Mouse (Mus musculus) ovary, postnatal 36 days (tissue): ENCODE measurements around the gene Zfp36l1.

ENCODE experiments used
- DNase-seq: peaks from one replicate; pipeline ENCODE4 v3.0.0; 2022; ENCODE audit warnings: low spot score, mixed read lengths

Gene Zfp36l1

DNA sequence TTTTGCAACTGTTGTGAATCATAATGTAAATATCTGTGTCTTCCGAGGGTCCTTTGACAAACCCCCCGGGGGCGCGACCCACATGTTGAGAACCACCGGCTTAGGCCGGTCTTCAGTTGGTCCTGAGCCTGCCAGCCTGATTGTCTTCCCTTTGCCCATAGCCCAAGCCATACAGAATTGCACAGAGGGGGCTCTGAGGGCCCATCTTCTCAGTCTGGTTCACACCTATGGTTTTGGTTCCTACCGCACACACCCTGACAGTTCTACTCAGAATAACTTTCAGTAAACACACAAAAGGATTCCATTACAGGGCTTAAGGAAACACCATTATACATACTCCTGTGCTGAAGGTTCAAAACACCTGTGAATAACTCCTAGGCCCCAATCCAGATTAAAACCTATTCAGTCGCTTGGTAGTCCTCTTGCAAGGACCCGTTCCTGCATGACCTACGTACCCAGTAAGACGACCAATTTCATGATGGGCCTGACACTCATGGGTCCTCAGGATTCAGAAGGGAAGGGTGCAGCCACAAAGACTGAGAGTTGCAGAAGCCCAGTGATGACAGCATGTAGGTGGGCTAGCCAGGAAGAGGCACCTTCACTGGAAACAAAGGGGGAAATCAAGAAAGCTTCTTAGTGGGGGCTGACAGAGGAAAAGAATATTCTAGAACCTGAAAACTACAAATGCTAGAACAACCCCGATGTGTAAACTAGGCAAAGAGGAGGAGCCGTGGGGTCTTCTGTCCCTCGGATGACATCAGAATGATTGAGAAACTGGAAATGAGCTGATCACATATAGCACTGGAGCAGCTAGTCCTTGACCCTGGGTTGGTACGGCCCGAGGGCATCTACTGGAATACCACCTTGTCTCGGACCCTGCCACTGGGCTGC is 18.8 kb upstream of the Zfp36l1 start:
- DNase-seq: no peak

DNA sequence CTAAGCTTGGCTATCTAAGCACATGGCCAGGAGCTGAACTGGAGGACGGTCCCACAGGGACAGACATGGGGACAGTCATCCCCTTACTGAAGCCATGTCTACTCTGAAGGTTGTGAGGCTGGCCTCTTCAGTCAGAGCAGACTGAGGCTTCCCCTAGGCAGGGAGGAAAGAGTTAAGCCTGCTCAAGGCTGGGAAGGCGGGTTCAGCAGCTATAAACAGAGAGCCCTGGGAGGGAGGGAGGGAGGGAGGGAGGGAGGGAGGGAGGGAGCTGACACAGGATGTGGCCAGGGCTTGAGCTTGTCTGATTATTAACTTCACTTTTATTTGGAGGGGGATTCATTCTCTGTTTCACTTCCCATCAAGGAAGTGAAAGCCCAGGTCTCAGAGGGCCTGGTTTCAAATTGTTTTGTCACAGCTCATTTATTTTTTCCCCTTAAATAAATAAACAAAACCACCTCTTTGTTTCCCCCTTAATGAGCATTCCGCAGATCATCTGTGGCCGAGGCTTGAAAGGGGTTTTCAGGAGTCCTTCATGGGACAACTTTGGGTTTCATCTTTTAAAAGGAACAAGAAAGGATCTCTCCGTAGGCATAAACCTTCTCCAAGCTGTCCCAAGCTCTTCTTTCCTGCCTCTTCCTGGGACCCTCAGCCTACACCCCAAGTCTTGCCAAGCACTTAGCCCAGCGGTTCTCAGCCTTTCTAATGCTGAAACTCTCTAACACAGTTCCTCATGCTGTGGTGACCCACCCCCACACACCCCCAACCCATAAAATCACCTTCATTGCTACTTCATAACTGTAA is 17.9 kb upstream of the Zfp36l1 start:
- peak; percentile 43 for DNase-seq

DNA sequence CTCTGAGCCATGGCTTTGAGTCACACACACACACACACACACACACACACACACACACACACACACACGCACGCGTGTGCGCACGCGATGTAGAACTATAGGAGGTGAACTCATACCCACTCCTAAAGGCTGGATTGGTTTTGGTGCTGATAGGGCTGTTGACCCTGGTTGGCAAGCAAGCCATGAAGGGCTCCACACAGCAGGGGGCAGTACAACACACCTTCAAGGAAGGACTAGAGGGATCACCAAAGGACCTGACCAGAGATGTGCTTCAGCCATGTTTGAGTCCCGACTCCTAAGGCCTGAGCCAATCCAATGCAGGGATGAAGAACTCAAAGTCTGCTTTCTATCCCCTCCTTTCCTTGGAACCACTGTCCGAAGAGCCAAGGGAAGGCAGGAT is 16.7 kb upstream of the Zfp36l1 start:
- peak; percentile 44 for DNase-seq

DNA sequence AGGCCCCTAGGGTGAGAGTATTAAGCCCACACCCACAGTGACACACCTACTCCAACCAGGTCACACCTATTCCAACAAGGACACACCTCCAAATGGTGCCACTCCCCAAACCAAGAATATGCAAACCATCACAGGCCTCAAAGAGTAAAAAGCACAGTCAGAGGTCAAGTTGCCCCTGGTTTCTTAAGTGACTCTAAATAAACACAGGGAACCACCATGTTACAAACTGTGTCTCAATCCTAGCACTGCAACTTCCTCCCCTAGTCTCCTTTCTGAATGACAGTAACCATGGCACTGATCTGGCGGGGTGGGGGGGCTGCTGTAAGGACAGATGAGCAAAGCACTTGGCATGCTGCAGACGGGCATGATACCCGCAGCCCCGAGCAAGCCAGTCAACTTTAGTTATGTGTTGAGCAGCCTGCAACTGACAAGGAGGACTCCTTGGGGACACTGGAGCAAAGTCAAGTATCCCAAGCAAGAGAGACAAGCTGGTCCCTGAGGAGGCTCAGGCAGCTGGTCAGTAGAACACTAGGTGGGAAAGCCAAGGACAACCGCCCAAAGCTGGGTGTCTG is 14.5 kb upstream of the Zfp36l1 start:
- DNase-seq: no peak

DNA sequence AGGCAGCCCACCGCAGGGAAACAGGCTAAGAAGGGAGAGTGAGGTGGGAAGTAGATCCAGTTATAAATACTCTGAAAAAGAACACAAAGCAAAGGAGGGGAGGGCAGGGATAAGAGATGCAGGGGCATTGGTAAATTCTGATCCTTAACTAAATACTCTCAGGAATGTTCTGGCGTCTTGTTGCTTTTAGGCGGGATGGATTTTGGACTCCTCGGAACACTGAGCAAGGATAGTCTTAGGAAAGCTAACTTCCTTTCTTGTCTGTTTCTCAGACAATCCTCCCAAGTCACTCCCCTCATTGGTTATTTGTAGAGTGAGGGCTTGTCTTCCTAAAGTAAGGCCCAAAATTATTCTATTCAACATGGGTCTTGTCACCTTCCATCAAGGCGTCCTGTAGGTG is 12.5 kb upstream of the Zfp36l1 start:
- no peak for DNase-seq

DNA sequence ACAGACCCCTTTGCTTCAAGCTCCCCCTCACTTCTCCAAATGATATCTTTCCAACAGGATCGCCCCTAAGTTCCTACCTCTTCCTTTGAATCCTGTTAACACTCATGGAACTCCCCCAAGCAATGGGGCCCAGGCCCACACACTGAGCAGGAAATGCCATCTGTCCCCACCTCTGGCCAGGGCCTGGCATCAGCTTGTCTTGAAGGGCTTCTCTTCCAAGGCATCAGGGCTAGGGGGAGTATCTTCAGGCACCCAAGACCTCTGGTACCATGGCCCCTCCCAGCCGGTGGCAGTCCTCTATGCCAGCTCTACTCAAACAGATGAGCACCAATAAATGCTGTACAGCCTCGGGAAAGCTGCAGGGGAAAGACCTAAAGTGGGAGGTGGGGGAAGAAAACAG is 11.9 kb upstream of the Zfp36l1 start:
- no peak for DNase-seq

DNA sequence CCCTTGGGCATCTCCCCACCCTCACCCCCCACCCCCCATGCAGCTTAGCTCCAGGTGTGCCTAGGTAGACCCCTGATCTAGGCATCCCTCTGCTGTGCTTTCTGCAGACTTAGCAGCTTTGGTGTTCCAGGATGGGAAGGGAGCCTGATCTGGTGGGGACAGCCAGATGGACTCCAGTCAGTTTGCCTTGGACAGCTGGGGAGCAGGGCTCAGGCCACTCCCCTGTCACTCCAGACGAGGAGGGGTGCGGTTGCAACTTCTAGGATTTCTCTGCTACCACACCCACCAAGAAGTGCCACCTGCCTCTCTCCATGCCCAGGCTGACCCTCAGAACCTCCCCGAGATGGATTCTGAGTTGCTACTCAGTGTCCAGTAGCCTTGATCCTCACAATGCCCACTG is 11.4 kb upstream of the Zfp36l1 start:
- DNase-seq: no peak

DNA sequence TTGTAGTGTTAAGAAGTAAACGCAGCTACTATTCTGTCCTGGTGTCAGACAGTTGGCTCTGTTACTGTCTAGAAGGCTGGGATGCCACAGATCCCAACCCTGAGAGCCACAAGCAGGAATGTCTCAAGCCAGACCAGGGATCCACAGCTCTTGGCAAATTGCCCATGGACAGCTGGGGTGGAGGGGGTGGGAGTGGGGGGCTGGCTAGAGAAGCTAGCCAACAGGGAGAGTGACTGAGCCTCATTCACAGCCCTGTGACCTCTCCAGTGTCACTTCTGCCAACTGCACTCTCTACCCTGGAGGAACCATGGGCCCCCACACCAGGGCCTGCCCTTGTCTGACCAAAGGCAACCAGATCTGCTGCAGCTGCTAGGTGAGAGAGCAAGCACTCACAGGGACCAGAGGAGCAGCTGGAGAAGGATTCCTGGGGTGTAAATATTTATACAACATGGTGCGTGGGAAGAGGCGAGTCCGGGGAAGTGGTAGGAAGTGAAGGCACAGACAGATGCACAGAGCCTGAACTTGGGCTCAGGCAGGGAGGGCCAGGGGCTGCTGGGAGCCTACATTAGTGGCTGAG is 10.5 kb upstream of the Zfp36l1 start:
- no peak for DNase-seq

DNA sequence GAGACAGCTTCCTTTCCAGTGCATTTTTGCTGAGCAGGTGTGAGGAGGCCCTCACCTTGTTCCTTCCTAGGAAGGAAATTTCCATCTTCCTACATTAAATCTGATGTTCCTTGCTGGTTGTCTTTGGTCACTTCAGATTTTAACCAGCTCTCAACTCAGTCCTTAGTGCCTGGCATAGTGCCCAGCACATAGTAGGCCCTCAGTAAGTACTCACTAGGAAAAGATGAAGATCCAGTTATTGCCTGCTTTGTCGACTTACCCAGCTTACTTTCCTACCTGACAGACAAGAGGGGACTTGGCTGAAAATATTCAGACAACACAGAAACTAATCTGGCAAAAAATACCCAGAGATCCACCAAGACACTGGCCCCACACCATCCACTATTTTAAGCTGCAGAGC is 8.6 kb upstream of the Zfp36l1 start:
- DNase-seq: no peak

DNA sequence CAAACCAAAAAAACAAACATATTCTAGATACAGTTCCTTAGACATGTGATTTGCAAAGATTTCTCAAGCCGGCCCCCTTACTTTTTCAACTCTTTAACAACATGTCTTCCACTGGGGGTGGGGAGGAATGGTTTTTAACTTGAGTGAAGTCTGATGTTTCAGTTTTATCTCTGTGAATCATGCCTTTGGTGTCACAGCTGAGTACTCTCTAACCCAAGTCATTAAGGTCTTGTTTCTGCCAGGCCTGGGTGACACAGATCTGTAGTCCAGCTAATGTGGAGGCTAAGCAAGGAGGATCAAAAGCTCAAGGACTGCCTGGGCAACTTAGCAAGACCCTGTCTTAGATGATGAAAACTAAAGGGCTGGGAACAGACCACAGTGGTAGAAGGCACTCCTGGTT is 5.8 kb upstream of the Zfp36l1 start:
- DNase-seq: no peak

DNA sequence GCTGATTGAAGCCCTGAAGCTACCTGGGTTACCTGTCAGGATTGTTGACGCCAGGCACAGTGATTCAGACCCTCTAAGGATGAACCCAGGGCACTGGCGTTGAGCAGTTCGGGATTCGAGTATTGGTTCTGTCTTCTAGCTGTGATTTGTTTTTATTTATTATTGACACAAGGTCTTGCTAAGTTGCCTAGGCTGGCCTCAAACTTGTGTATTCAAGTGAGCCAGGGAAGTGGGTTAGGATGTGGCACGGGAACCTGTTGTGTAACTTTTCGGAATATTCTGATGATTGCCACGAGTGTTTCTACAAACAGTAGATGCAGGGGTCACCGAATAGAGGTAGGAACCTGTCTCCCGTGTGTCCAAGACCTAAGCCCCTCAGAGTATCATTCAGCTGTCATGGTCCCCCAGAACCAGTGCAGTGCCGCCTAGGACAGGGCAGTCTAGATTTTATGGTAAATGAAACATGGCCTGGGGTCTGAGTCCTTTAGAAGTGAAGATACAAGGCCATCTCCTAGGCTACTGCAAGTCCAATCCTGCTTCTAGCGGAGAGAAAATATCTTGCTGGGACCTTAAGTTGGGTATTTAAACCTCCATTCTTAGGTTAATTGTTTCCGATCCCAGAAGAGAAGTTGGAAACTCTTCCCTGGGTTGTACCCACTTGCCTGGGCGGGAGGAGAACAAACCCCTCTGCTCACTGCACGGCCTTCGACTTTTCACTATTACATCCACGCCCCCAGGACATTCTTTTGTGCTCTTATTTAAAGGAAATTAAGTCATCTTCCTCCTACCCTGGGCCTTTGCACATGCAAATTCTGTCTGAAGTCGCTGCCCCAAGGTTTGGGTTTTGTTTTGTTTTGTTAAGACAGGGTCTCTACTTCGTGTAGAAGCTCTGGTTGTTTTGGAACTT is 3.6 kb upstream of the Zfp36l1 start:
- no peak for DNase-seq

DNA sequence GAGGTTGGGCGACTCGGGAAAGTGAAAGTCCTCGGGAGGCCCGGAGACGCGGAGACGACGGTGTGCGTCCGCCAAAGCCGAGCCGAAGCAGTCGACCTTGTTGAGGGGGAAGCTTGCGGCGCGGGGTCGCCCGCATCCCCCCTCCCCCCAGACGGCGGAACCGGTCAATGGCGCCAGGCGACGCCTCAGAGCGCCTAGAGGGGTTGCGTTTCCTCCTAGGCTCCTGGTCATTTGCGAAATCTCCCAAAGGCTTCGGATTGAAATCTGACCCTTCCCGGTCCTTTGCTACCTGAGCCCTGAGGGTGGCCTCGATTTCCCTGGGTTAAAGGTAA is 3.0 kb upstream of the Zfp36l1 start:
- no peak for DNase-seq

DNA sequence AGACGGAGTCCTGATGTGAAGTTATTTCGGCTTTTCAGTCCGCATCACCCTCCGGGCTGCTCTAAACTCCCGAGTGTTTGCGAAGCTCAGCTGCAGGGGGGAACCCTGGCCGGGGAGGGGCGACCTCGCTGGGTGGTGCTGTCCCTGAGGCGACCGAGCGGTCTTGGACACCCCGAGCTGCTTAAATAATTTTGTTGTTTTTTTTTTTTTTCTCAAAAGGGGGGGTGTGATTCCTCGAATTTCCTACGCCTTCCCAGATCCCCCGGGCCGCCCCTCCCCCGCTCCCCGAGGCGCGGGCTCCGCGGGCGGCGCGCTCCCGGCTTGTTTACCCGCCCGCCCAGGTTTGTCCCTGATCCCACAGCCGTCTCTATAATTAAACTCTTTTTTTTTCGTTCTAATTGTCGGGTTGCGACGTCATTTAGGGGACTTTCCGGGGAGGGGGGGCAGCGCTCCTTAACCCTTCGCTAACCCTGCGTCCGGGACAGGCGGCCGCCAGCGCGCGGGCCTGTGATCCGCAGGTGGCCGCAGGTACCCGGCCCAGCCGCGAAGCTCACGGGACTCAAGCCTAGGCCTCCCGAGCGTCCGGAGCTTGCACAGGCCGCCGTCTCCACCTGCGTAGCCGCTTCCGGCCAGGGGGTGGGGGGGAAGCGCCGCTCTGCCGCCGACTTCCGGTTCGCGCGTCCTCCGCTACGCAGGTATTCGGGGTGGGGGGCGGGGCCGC is 2.5 kb upstream of the Zfp36l1 start:
- DNase-seq: peak; percentile 85

DNA sequence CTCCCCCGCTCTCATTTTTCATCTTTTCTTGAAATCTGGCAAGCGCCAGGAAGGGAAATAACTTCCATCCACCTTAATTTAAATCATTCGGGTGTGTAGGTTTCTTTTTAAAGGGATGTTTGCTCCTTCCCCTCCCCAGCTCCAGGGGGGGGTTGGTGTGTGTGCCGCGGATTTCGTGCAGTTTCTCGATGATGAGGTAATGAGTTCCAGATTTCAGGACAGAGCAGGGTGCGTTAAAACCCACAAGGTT is 2.0 kb upstream of the Zfp36l1 start:
- no peak for DNase-seq

DNA sequence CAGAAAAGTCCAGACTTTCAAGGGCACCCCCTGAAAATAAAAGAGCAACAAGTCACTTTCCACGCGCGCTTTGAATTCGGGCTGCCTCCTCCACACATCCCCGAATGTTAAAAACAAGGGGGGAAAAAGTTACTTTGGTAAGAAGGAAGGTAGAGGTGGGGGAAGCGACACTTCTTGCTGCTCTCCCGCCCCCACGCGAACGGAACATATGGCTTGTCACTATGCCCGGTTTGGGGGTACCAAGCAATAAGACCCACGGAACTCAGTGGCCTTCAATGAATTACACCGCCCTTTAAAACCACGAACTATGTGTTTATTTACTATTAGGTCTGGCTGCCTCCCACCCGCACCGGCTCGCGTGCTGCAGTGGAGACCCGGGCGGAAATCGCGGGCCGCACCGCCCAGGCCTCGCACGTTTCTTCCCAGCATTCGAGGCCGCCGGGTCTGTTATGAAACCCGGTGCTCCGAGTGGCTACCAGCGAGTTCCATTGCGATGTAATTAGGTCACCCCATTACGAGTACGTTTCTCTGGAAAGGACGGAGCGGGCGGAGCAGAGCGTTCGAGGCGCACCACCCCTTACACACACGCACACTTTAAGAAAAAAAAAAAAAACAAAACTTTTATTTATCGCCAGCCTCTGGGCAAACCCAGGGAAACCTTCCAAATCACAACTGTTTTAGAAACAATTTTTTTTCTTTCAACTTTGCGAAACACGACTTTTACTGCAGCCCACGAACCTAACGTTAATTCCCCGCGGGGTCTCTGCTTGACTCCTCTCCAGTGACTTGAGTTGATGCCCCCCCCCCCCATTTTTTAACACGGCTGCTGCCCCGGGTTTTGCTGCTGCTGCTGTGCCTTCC is 1.4 kb upstream of the Zfp36l1 start:
- DNase-seq: peak; percentile 77

DNA sequence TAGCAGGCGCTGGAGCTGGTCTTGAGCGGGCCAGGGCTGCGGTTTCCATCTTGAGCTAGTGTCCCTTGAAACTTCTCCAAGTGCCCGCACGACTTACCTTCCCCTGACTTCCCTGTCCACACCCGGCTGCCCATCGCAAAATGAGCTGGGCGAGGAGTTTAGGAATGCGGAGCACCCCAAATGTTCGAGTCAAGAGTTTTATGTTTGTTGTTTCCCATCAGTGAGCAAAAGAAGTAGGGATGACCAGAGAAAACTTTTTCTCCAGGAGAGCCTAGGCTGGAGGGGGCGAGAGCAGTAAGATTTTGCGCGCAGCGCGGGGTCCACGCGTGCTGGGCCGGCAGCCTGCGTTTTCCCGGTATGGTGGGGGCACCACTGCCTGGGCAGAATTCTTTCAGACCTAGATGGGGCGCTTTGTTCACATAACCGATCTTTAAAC is 791 bp upstream of the Zfp36l1 start:
- peak; percentile 65 for DNase-seq

DNA sequence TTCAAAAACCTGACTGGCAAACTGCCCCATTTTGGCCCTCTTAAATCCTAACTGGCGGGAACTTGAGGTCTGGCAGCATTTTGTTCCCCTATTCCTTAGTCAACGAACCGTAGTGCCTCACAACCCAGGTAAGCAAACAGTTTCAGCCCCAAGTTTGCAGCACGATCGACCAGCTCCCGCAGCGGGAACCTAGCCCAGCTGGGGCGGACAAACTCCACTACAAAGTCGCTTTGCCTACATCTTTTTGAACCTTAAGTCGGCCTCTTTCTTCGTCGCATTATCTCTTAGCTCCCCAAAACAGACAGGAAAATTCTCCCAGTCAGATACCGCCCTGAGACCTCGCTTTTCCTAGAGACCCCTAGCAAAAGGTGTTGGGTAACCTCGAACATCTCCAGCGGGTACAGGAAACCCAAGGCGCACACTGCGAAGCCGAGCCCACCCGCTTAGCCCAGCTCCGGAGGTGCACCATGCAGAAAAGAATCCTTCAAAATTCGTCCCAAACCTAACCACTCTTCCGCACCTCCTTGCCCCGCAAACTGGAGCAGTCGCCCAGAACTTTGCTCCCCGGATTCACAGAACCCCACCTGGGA is 647 bp downstream of the Zfp36l1 start:
- peak; percentile 31 for DNase-seq

DNA sequence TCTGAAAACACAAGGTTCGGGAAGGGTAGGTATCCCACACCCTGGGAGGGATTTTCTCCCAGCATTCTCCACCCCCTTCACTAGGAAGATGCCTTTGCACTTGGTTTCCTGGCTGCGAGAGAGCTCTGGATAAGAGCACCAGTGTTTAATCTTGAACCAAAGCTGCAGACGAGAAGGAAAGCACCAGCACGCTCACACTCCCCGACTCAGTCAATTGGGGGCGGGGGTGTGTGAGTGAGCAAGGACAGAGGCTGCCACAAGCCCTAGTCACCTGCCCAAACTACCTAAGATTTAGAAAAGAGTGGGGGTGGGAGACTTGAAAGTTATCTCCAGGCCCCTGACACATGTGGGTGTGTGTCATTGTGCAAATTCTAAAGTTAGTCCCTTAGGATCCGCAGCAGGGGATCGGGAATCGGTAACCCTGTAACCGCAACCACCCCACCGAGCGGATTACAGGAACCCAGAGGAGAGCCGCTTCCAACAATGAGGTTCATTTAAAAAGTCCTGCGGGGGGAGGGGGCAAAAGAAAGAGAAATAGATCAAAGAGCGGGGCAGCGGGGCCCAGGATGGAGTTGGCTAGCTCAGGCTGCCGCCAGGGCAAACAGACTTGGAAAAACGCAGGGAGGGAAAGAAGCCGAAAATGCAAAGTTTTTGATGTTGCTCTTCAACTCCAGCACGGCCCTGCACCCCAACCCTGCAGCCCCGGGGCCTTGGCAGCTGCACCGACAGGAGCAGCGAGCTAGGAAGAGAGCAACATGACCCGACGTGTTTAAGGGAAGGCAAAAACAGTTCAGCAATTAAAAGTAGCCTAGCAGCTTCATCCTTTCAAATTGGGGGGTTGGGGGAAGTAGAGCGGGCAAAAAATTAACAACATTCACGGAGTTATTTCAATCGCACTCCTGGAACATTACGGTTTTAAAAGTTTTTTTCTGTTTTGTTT is 1.4 kb downstream of the Zfp36l1 start:
- DNase-seq: peak; percentile 48

DNA sequence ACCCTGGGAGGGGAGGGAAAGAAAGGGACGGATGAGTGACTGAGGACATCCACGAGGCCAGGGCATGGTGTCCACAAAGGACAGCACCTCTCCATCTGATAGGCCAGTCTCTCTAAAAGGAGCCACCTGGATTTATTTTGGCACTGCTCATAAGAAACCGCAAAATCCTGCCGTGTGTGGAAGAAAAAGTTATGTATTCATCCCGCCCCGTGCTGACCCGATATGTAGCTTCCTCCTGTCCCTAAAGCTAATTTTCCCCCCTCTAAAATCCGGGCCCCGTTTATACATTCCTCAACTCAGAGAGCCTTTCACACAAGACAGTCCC is 2.3 kb downstream of the Zfp36l1 start:
- DNase-seq: no peak
